Mouse (Mus musculus): ENCODE results near the gene Tmem200b. TPM values are rescaled to one million over a fixed set of nuclear protein-coding genes. Genes with fewer than 3 reads are reported as not detected.

Tmem200b gene
- total and polyA plus RNA-seq, 3 experiments = not detected

DNA sequence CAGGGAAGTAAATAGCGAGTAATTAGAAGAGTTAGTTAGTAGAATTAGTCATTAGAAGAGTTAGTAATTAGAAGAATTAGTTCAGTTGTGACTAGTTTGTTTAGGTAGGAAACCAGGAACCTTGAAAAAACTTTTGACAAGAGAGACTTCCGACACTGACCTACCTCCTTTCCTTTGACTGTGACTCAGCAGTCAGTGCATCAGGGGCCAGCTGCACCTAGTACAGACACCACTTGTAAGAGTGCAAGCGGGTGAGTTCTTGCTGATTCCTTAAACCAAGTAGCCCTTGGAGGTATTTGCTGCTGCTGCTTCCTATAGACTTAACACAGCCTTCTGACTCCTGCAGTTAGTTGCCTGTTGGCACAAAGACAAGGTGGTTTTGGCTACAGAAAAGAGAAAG, 30.9 kb upstream of the Tmem200b start:
- no peaks in the 10 kb centered on the region for H3K9me3 ChIP-seq (replicated peaks; ENCODE audit: insufficient read depth, low read length)
- peaks cover 22% of the 10 kb centered on the region; the same call in 1 of the 2 replicates for H3K79me2 ChIP-seq (ENCODE audit: control insufficient read depth, insufficient read depth, low read length, poor library complexity)
- DNase-seq (ENCODE audit: low read depth, low spot score) = no peak
- peaks cover 0 to 54% of the 10 kb centered on the region in 2 experiments; a peak in 2 of 4 replicates for H3K36me3 ChIP-seq (ENCODE audit: control insufficient read depth in 1 of 2, insufficient read depth in 2 of 2, low read length in 2 of 2)
- H3K27me3 ChIP-seq (ENCODE audit: control insufficient read depth in 1 of 2, insufficient read depth in 2 of 2, low read length in 2 of 2) = no peaks in the 10 kb centered on the region
- H3K4me1 ChIP-seq (ENCODE audit: control insufficient read depth in 1 of 2, insufficient read depth in 2 of 2, low read length in 2 of 2) = no peaks in the 10 kb centered on the region
- H3K4me3 ChIP-seq (ENCODE audit: control insufficient read depth in 1 of 2, insufficient read depth in 1 of 2, low read depth in 2 of 2, low read length in 2 of 2) = no peak overlapping the region
- H3K9ac ChIP-seq (ENCODE audit: control insufficient read depth, low read depth, low read length, poor library complexity, severe bottlenecking) = no peak overlapping the region
- no peak for TF ChIP-seq MYB (IDR thresholded peaks at IDR 0.05; ENCODE audit: low read depth, low read length)
- no peak overlapping the region for H3K27ac ChIP-seq (ENCODE audit: control insufficient read depth, low read depth, low read length)

DNA sequence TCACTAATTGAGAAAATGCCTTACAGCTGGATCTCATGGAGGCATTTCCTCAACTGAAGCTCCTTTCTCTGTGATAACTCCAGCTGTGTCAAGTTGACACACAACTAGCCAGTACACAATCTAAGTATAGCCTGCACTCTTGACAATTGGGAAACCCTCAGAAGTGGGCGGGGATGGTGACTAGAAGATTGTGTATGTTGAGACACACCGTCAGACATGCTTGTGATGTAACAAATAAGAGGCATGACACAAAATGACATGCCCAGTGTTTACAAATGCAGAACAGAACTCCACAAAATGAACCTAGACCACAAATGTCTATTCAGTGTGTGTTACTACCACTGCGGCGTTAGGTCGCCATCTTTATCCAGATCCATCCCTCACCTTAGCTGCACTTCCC, 24.5 kb upstream of the Tmem200b start:
- H3K36me3 ChIP-seq (ENCODE audit: control insufficient read depth in 1 of 2, insufficient read depth in 2 of 2, low read length in 2 of 2) = peaks cover 0 to 29% of the 10 kb centered on the region in 2 experiments; a peak in 2 of 4 replicates
- H3K9ac ChIP-seq (ENCODE audit: control insufficient read depth, low read depth, low read length, poor library complexity, severe bottlenecking) = no peak overlapping the region
- H3K4me1 ChIP-seq (ENCODE audit: control insufficient read depth in 1 of 2, insufficient read depth in 2 of 2, low read length in 2 of 2) = no peaks in the 10 kb centered on the region
- no peaks in the 10 kb centered on the region for H3K9me3 ChIP-seq (replicated peaks; ENCODE audit: insufficient read depth, low read length)
- DNase-seq (ENCODE audit: low read depth, low spot score) = no peak
- H3K27ac ChIP-seq (ENCODE audit: control insufficient read depth, low read depth, low read length) = no peak overlapping the region
- H3K79me2 ChIP-seq (ENCODE audit: control insufficient read depth, insufficient read depth, low read length, poor library complexity) = 0 out of 2 replicates have a peak, but pooled peaks cover 2% of the 10 kb centered on the region
- no peak overlapping the region for H3K4me3 ChIP-seq (ENCODE audit: control insufficient read depth in 1 of 2, insufficient read depth in 1 of 2, low read depth in 2 of 2, low read length in 2 of 2)
- TF ChIP-seq JUND (IDR thresholded peaks at IDR 0.05; ENCODE audit: low read depth, low read length) = no peak
- no peak for TF ChIP-seq POLR2AphosphoS2 (IDR thresholded peaks at IDR 0.05; ENCODE audit: low read length)
- TF ChIP-seq MAX (IDR thresholded peaks at IDR 0.05; ENCODE audit: low read length) = no peak
- TF ChIP-seq CHD1 (IDR thresholded peaks at IDR 0.05; ENCODE audit: low read depth, low read length) = no peak
- TF ChIP-seq MXI1 (IDR thresholded peaks at IDR 0.05; ENCODE audit: low read depth, low read length) = no peak
- no peak for TF ChIP-seq ZC3H11A (IDR thresholded peaks at IDR 0.05; ENCODE audit: low read depth, low read length)
- TF ChIP-seq ELF1 (IDR thresholded peaks at IDR 0.05; ENCODE audit: low read depth, low read length) = no peak
- TF ChIP-seq ETS1 (IDR thresholded peaks at IDR 0.05; ENCODE audit: low read depth, low read length) = no peak
- no peaks in the 10 kb centered on the region for H3K27me3 ChIP-seq (ENCODE audit: control insufficient read depth in 1 of 2, insufficient read depth in 2 of 2, low read length in 2 of 2)

DNA sequence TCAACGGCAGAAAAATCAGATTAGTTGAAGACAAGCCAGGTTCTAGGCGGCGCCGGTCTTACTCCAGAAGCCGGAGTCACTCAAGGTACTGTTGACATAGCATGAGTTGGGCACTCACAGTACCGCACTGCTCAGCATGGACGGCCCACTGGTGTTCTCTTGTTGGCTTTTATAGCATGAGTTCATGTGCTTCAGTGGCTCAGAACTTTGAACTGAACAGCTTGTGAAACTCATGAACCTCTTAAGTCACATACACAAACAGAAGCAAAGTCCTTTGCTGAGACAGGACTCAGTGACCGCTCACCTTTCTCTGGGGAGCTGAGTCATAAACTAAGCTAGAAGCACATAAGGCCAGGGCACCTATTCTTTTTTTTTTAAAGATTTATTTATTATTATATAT, 23.8 kb upstream of the Tmem200b start:
- H3K79me2 ChIP-seq (ENCODE audit: control insufficient read depth, insufficient read depth, low read length, poor library complexity) = 0 out of 2 replicates have a peak, but pooled peaks cover 2% of the 10 kb centered on the region
- no peaks in the 10 kb centered on the region for H3K9me3 ChIP-seq (replicated peaks; ENCODE audit: insufficient read depth, low read length)
- H3K4me1 ChIP-seq (ENCODE audit: control insufficient read depth in 1 of 2, insufficient read depth in 2 of 2, low read length in 2 of 2) = no peaks in the 10 kb centered on the region
- no peak overlapping the region for H3K4me3 ChIP-seq (ENCODE audit: control insufficient read depth in 1 of 2, insufficient read depth in 1 of 2, low read depth in 2 of 2, low read length in 2 of 2)
- no peaks in the 10 kb centered on the region for H3K27me3 ChIP-seq (ENCODE audit: control insufficient read depth in 1 of 2, insufficient read depth in 2 of 2, low read length in 2 of 2)
- peaks cover 0 to 26% of the 10 kb centered on the region in 2 experiments; a peak in 2 of 4 replicates for H3K36me3 ChIP-seq (ENCODE audit: control insufficient read depth in 1 of 2, insufficient read depth in 2 of 2, low read length in 2 of 2)
- TF ChIP-seq CTCF (IDR thresholded peaks at IDR 0.05 in 2 of 3, conservative IDR thresholded peaks at IDR 0.05 in 1 of 3; ENCODE audit: control insufficient read depth in 1 of 3, insufficient read depth in 1 of 3, low read depth in 2 of 3, low read length in 3 of 3, poor library complexity in 1 of 3, severe bottlenecking in 1 of 3) = no peak
- TF ChIP-seq GATA1 (IDR thresholded peaks at IDR 0.05; ENCODE audit: low read depth, low read length) = no peak
- TF ChIP-seq JUND (IDR thresholded peaks at IDR 0.05; ENCODE audit: low read depth, low read length) = no peak
- TF ChIP-seq MXI1 (IDR thresholded peaks at IDR 0.05; ENCODE audit: low read depth, low read length) = no peak
- TF ChIP-seq TBP (IDR thresholded peaks at IDR 0.05; ENCODE audit: low read depth, low read length) = no peak
- no peak for TF ChIP-seq TCF12 (IDR thresholded peaks at IDR 0.05; ENCODE audit: low read depth, low read length)
- TF ChIP-seq MEF2A (IDR thresholded peaks at IDR 0.05; ENCODE audit: extremely low read depth, insufficient replicate concordance, low read depth, low read length, poor library complexity, severe bottlenecking) = no peak
- DNase-seq (ENCODE audit: low read depth, low spot score) = no peak
- H3K27ac ChIP-seq (ENCODE audit: control insufficient read depth, low read depth, low read length) = no peak overlapping the region
- no peak overlapping the region for H3K9ac ChIP-seq (ENCODE audit: control insufficient read depth, low read depth, low read length, poor library complexity, severe bottlenecking)

All from MEL (cell line).